Mouse (Mus musculus): ENCODE results near the gene Cd300ld. TPM values are rescaled to one million over a fixed set of nuclear protein-coding genes. Genes with fewer than 3 reads are reported as not detected.

The Cd300ld gene
- polyA plus RNA-seq, 1 experiment from 2014 or later: not detected

Other genes starting within 250 kb of the Cd300ld start
- gene Kif19a, start 224.5 kb downstream of the Cd300ld start, polyA plus RNA-seq (2016; fragmentation: Nextera tagmentation; extraction: Ambion mirVana): 0.13 TPM in 1 of 2 replicates, not detected in the other
- gene Btbd17, start 194.0 kb downstream of the Cd300ld start, polyA plus RNA-seq (2016; fragmentation: Nextera tagmentation; extraction: Ambion mirVana): 0.14 TPM in 1 of 2 replicates, not detected in the other
- not detected in 2 replicates for gene Gpr142, start 191.0 kb downstream of the Cd300ld start, polyA plus RNA-seq (2016; fragmentation: Nextera tagmentation; extraction: Ambion mirVana)
- gene Gprc5c, start 138.8 kb downstream of the Cd300ld start, polyA plus RNA-seq (2016; fragmentation: Nextera tagmentation; extraction: Ambion mirVana): 40.7 and 50.1 TPM in 2 replicates
- 0.49 and 0.67 TPM in 2 replicates for gene Cd300a, start 99.9 kb downstream of the Cd300ld start, polyA plus RNA-seq (2016; fragmentation: Nextera tagmentation; extraction: Ambion mirVana)
- not detected in 2 replicates for gene Cd300lb, start 55.5 kb downstream of the Cd300ld start, polyA plus RNA-seq (2016; fragmentation: Nextera tagmentation; extraction: Ambion mirVana)
- gene Cd300c, start 20.8 kb downstream of the Cd300ld start, polyA plus RNA-seq (2016; fragmentation: Nextera tagmentation; extraction: Ambion mirVana): not detected in 2 replicates
- gene Cd300c2, start 12.0 kb upstream of the Cd300ld start, polyA plus RNA-seq (2016; fragmentation: Nextera tagmentation; extraction: Ambion mirVana): 0.51 TPM in 1 of 2 replicates, not detected in the other
- gene Cd300ld2, start 26.3 kb upstream of the Cd300ld start, polyA plus RNA-seq (2016; fragmentation: Nextera tagmentation; extraction: Ambion mirVana): not detected in 2 replicates
- not detected in 2 replicates for gene Cd300ld4, start 37.1 kb upstream of the Cd300ld start, polyA plus RNA-seq (2016; fragmentation: Nextera tagmentation; extraction: Ambion mirVana)
- not detected in 2 replicates for gene Cd300ld5, start 47.8 kb upstream of the Cd300ld start, polyA plus RNA-seq (2016; fragmentation: Nextera tagmentation; extraction: Ambion mirVana)
- gene Cd300ld3, start 58.5 kb upstream of the Cd300ld start, polyA plus RNA-seq (2016; fragmentation: Nextera tagmentation; extraction: Ambion mirVana): not detected in 2 replicates
- not detected in 2 replicates for gene Cd300e, start 72.3 kb upstream of the Cd300ld start, polyA plus RNA-seq (2016; fragmentation: Nextera tagmentation; extraction: Ambion mirVana)
- gene Rab37, start 101.5 kb upstream of the Cd300ld start, polyA plus RNA-seq (2016; fragmentation: Nextera tagmentation; extraction: Ambion mirVana): 0.95 and 1.8 TPM in 2 replicates
- 0.06 TPM in 1 of 2 replicates, not detected in the other for gene Cd300lf, start 144.1 kb upstream of the Cd300ld start, polyA plus RNA-seq (2016; fragmentation: Nextera tagmentation; extraction: Ambion mirVana)
- gene Slc9a3r1, start 173.4 kb upstream of the Cd300ld start, polyA plus RNA-seq (2016; fragmentation: Nextera tagmentation; extraction: Ambion mirVana): 30.7 and 32.2 TPM in 2 replicates
- gene Tmem104, start 197.6 kb upstream of the Cd300ld start, polyA plus RNA-seq (2016; fragmentation: Nextera tagmentation; extraction: Ambion mirVana): 9.1 and 9.8 TPM in 2 replicates
- gene Nat9, start 197.9 kb upstream of the Cd300ld start, polyA plus RNA-seq (2016; fragmentation: Nextera tagmentation; extraction: Ambion mirVana): 15.6 and 22.7 TPM in 2 replicates

All from limb, embryonic 10.5 days (tissue).